9 mouse cellular contexts compared by ENCODE assay signal in genomic region chr7:28925317-28925716, GRCm38 (mm10). TPM values are rescaled to one million over a fixed set of nuclear protein-coding genes. Genes with fewer than 3 reads are reported as not detected.
A peak's percentile ranks its signal among the peaks of the same experiment; 100 is the strongest.
DNase-seq lines count a peak whose midpoint lies in the region; ATAC-seq and TF ChIP-seq lines count a peak whose summit lies in the region.
"Had no signal": no experiment of that assay in that cellular context is flagged by ENCODE, and none has a peak within 500 bp of the region (broad histone marks: within the 10 kb centered on the region; RNA-seq: fewer than 3 reads in every experiment).

No protein-coding gene starts in this region.

- H3K36me3 ChIP-seq in megakaryocyte, embryonic 14.5 days (replicated peaks; ENCODE audit: low read length): peaks cover 94% of the 10 kb centered on the region
- peaks cover 7% of the 10 kb centered on the region; the same call in 1 of the 2 replicates for H3K36me3 ChIP-seq in liver, postnatal 0 days (replicated peaks; ENCODE audit: insufficient read depth, low read length)
- H3K36me3 ChIP-seq in thymus, adult 2 months (ENCODE audit: control insufficient read depth, insufficient read depth, low read length): no peaks in the 10 kb centered on the region
- H3K36me3 ChIP-seq: hindbrain, embryonic 15.5 days had no signal

- H3K27me3 ChIP-seq in megakaryocyte, embryonic 14.5 days (replicated peaks): no peaks in the 10 kb centered on the region
- H3K27me3 ChIP-seq in liver, postnatal 0 days (ENCODE audit: insufficient read depth, low read length): no peaks in the 10 kb centered on the region
- H3K27me3 ChIP-seq in thymus, adult 2 months (ENCODE audit: control insufficient read depth, insufficient read depth, low read length): no peaks in the 10 kb centered on the region
- H3K27me3 ChIP-seq: hindbrain, embryonic 15.5 days had no signal

- peak overlapping the region; percentile 90 for H3K27ac ChIP-seq in liver, postnatal 0 days (ENCODE audit: low read depth)
- H3K27ac ChIP-seq in thymus, adult 2 months (ENCODE audit: control insufficient read depth, insufficient read depth, low read length): no peak overlapping the region

- peak; percentile 79 for TF ChIP-seq EP300 in liver, postnatal 0 days (IDR thresholded peaks at IDR 0.05; ENCODE audit: low read depth)

- H3K4me1 ChIP-seq in megakaryocyte, embryonic 14.5 days: peaks cover 98% of the 10 kb centered on the region
- peaks cover 71% of the 10 kb centered on the region for H3K4me1 ChIP-seq in liver, postnatal 0 days (ENCODE audit: insufficient read depth)
- peaks cover 2% of the 10 kb centered on the region; the same call in 1 of the 2 replicates for H3K4me1 ChIP-seq in thymus, adult 2 months (replicated peaks; ENCODE audit: control insufficient read depth, insufficient read depth, low read length)

- no peak for TF ChIP-seq POLR2A in thymus, adult 2 months (IDR thresholded peaks at IDR 0.05; ENCODE audit: control insufficient read depth, extremely low read depth, insufficient read depth, low read length, poor library complexity)

- peak overlapping the region; percentile 38 for H3K9ac ChIP-seq in liver, postnatal 0 days (replicated peaks)
- H3K9ac ChIP-seq: hindbrain, embryonic 15.5 days had no signal

- H3K4me2 ChIP-seq in liver, postnatal 0 days (ENCODE audit: low read depth, low read length): peak overlapping the region; percentile 59
- H3K4me2 ChIP-seq: hindbrain, embryonic 15.5 days had no signal

- TF ChIP-seq CTCF in liver, postnatal 0 days (IDR thresholded peaks at IDR 0.05; ENCODE audit: low read depth): no peak
- TF ChIP-seq CTCF in thymus, adult 2 months (IDR thresholded peaks at IDR 0.05; ENCODE audit: borderline replicate concordance, control insufficient read depth, extremely low read depth, insufficient read depth, low read length, poor library complexity): no peak

- no peaks in the 10 kb centered on the region for H3K9me3 ChIP-seq in megakaryocyte, embryonic 14.5 days
- H3K9me3 ChIP-seq in liver, postnatal 0 days (ENCODE audit: low read length): no peaks in the 10 kb centered on the region
- H3K9me3 ChIP-seq: hindbrain, embryonic 15.5 days had no signal

- DNase-seq in gastrocnemius, adult 8-10 months (ENCODE audit: low spot score in 2 of 2): peak; percentile 66 to 74
- DNase-seq in kidney, adult 11 months: peak; percentile 96
- DNase-seq in liver, postnatal 0 days: peak; percentile 74
- peak; percentile 67 for DNase-seq in testis, postnatal 10 days (ENCODE audit: low spot score)
- DNase-seq in thymus, adult 2 months: no peak

- peak overlapping the region; percentile 76 for H3K4me3 ChIP-seq in megakaryocyte, embryonic 14.5 days (replicated peaks)
- H3K4me3 ChIP-seq in liver, postnatal 0 days (ENCODE audit: low read depth, low read length): no peak overlapping the region
- H3K4me3 ChIP-seq in thymus, adult 2 months (ENCODE audit: control insufficient read depth, insufficient read depth, low read length): no peak overlapping the region
- H3K4me3 ChIP-seq: hindbrain, embryonic 15.5 days had no signal

- WGBS in liver, postnatal 0 days (ENCODE audit: insufficient replicate concordance): 53% methylated on average over 9 of the region's 9 CpGs
- WGBS in thymus, adult 2 months: 93% methylated on average over 9 of the region's 9 CpGs

- no peak for ATAC-seq in megakaryocyte, adult 5-6 weeks (ENCODE audit: poor library complexity, severe bottlenecking)
- ATAC-seq in liver, postnatal 0 days: peak; percentile 79
- no peak for ATAC-seq in CD4-positive, CD25-positive, alpha-beta regulatory T cell, adult 4 months

RNA-seq across cellular contexts. Expression of gene Actn4, which starts 36.8 kb away (rescaled TPM):
- polyA plus RNA-seq in megakaryocyte, embryonic 14.5 days (2012; ENCODE audit: insufficient read depth, low replicate concordance): 517 and 590 TPM in 2 replicates
- total RNA-seq in megakaryocyte, adult 5-6 weeks (2015): 82.5 and 87.8 TPM in 2 replicates
- 44.7 and 55.1 TPM in 2 replicates for total RNA-seq in megakaryocyte, adult 5-6 weeks (2017)
- total RNA-seq in gastrocnemius, adult 8-10 months (2022): 10 to 100 TPM; 21.3 to 36.9 (median 28.2) TPM
- polyA plus RNA-seq in liver, postnatal 0 days (2015; fragmentation: Nextera tagmentation; extraction: Ambion mirVana): 76.3 and 81.2 TPM in 2 replicates
- 100 to 1,000 TPM in 1 of 2 experiments, 10 to 100 TPM in 1; 82.6 to 106 TPM for polyA plus RNA-seq in CD4-positive, CD25-positive, alpha-beta regulatory T cell, adult 4 months (2017; shearing (Covaris generic))
- polyA plus RNA-seq in thymus, adult 2 months (2012; rRNA removed): 243 and 268 TPM in 2 replicates

RNA-seq across cellular contexts. Expression of gene Capn12, which starts 44.1 kb away (rescaled TPM):
- polyA plus RNA-seq in megakaryocyte, embryonic 14.5 days (2012; ENCODE audit: insufficient read depth, low replicate concordance): 0.08 TPM in 1 of 2 replicates, not detected in the other
- not detected in 2 replicates for total RNA-seq in megakaryocyte, adult 5-6 weeks (2015)
- total RNA-seq in megakaryocyte, adult 5-6 weeks (2017): not detected in 2 replicates
- under 1 TPM in 1 of 4 experiments, not detected in 3; 0.11 TPM for total RNA-seq in gastrocnemius, adult 8-10 months (2022)
- polyA plus RNA-seq in liver, postnatal 0 days (2015; fragmentation: Nextera tagmentation; extraction: Ambion mirVana): 0.09 and 0.23 TPM in 2 replicates
- polyA plus RNA-seq in CD4-positive, CD25-positive, alpha-beta regulatory T cell, adult 4 months (2017; shearing (Covaris generic)): not detected
- polyA plus RNA-seq in thymus, adult 2 months (2012; rRNA removed): 0.20 and 1.00 TPM in 2 replicates

RNA-seq across cellular contexts. Expression of gene Eif3k, which starts 56.3 kb away (rescaled TPM):
- 143 and 185 TPM in 2 replicates for polyA plus RNA-seq in megakaryocyte, embryonic 14.5 days (2012; ENCODE audit: insufficient read depth, low replicate concordance)
- total RNA-seq in megakaryocyte, adult 5-6 weeks (2015): 216 and 241 TPM in 2 replicates
- total RNA-seq in megakaryocyte, adult 5-6 weeks (2017): 340 and 348 TPM in 2 replicates
- total RNA-seq in gastrocnemius, adult 8-10 months (2022): 100 to 1,000 TPM; 130 to 143 (median 134) TPM
- polyA plus RNA-seq in liver, postnatal 0 days (2015; fragmentation: Nextera tagmentation; extraction: Ambion mirVana): 162 and 166 TPM in 2 replicates
- 100 to 1,000 TPM; 656 to 763 TPM for polyA plus RNA-seq in CD4-positive, CD25-positive, alpha-beta regulatory T cell, adult 4 months (2017; shearing (Covaris generic))
- polyA plus RNA-seq in thymus, adult 2 months (2012; rRNA removed): 362 and 396 TPM in 2 replicates

RNA-seq across cellular contexts. Expression of gene Map4k1, which starts 56.5 kb away (rescaled TPM):
- 270 and 353 TPM in 2 replicates for polyA plus RNA-seq in megakaryocyte, embryonic 14.5 days (2012; ENCODE audit: insufficient read depth, low replicate concordance)
- 53.8 and 54.4 TPM in 2 replicates for total RNA-seq in megakaryocyte, adult 5-6 weeks (2015)
- total RNA-seq in megakaryocyte, adult 5-6 weeks (2017): 44.2 and 60.4 TPM in 2 replicates
- under 1 TPM; 0.22 to 0.82 (median 0.41) TPM for total RNA-seq in gastrocnemius, adult 8-10 months (2022)
- 11.9 and 16.5 TPM in 2 replicates for polyA plus RNA-seq in liver, postnatal 0 days (2015; fragmentation: Nextera tagmentation; extraction: Ambion mirVana)
- polyA plus RNA-seq in CD4-positive, CD25-positive, alpha-beta regulatory T cell, adult 4 months (2017; shearing (Covaris generic)): 100 to 1,000 TPM in 1 of 2 experiments, 10 to 100 TPM in 1; 93.7 to 171 TPM
- 155 and 164 TPM in 2 replicates for polyA plus RNA-seq in thymus, adult 2 months (2012; rRNA removed)
